Mouse (Mus musculus) lung, embryonic 14.5 days (tissue): ENCODE results near the gene Cldn17. TPM values are rescaled to one million over a fixed set of nuclear protein-coding genes. Genes with fewer than 3 reads are reported as not detected.
A peak's percentile ranks its signal among the peaks of the same experiment; 100 is the strongest.

Experiments used
- ATAC-seq: fragments of 200-750 bp; cut with Nextera tagmentation; 2 replicates; pipeline ENCODE4 v1.8.0; 2017; ENCODE audit warnings: mild to moderate bottlenecking, moderate TSS enrichment, moderate library complexity; ENCODE audit not compliant: insufficient read depth
- DNase-seq: peaks from one replicate; pipeline ENCODE4 v3.0.0-alpha.2; 2015
- H3K27ac ChIP-seq: fragments of 300-500 bp; sonication (generic); 2 replicates; pipeline ENCODE4 v1.5.1; 2014; ENCODE audit warnings: low read depth, mild to moderate bottlenecking, moderate library complexity
- H3K27me3 ChIP-seq: fragments of 300-500 bp; sonication (generic); 2 replicates; pipeline ENCODE4 v1.6.1; 2014; ENCODE audit warnings: low read length, control low read depth; ENCODE audit not compliant: insufficient read depth
- H3K36me3 ChIP-seq: fragments of 300-500 bp; sonication (generic); 2 replicates; pipeline ENCODE4 v1.6.1; 2014; ENCODE audit warnings: control low read depth; ENCODE audit not compliant: insufficient read depth
- H3K4me1 ChIP-seq: fragments of 300-500 bp; sonication (generic); 2 replicates; pipeline ENCODE4 v1.6.1; 2014; ENCODE audit warnings: antibody characterized with exemption, control low read depth; ENCODE audit not compliant: insufficient read depth
- H3K4me2 ChIP-seq: fragments of 300-500 bp; sonication (generic); 2 replicates; pipeline ENCODE4 v1.6.1; 2014; ENCODE audit warnings: mild to moderate bottlenecking
- H3K4me3 ChIP-seq: fragments of 300-500 bp; sonication (generic); 2 replicates; pipeline ENCODE4 v1.5.1; 2014; ENCODE audit warnings: low read depth, low read length
- H3K9ac ChIP-seq: fragments of 300-500 bp; sonication (generic); 2 replicates; pipeline ENCODE4 v1.6.1; 2014
- H3K9me3 ChIP-seq: fragments of 300-500 bp; sonication (generic); 2 replicates; pipeline ENCODE4 v1.6.1; 2016; ENCODE audit warnings: low read depth, low read length, control low read depth
- CTCF ChIP-seq: IDR thresholded peaks from 2 replicates; pipeline ENCODE4 v1.5.1; 2016; ENCODE audit warnings: antibody characterized with exemption, low read depth
- WGBS: fragments of 180-500 bp; shearing (Covaris S2); extraction: QIAGEN DNeasy Blood & Tissue Kit; methylation state at CpG from one replicate; pipeline ENCODE4 v1.1.7; 2014; 5-methylcytosine and 5-hydroxymethylcytosine counted together
- polyA plus RNA-seq: library from polyadenylated mRNA; unstranded; fragments of >200 nt; fragmentation: Nextera tagmentation; extraction: Ambion mirVana; gene quantifications from 2 replicates; pipeline ENCODE4 v1.2.1, GENCODE M21; 2014

The Cldn17 gene
- polyA plus RNA-seq, result not detected in 2 replicates

DNA sequence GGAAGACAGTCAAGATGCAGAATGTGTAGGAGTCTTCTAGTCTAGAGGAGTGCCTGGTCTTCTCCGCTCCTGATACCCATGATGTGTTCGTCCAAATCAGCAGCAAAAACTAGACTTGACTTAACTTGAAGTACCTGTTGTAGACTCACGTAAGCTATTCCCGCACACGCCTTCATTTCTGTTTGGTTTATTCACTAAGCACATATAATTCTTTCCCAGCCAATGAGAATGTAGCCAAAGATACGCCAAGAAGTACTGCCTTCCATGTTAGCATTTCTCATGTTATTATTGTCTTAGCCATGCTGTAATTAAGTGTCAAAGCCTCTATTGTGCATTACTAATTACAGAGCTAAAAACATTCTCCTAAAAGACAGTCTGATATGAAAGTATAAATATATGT lies at the start of gene Cldn17:
Gene Cldn17 (minus strand): TSS at position 101 of the 400 bp plus-strand sequence.
- Histone ChIP-seq H3K4me2 (no peak within 1 kb of the TSS), H3K4me3 (no peak within 1 kb of the TSS), H3K27me3 (no peaks in the 10 kb centered on the region), H3K9me3 (no peaks in the 10 kb centered on the region), H3K27ac (no peak within 1 kb of the TSS), H3K36me3 (no peaks in the 10 kb centered on the region), H3K9ac (no peak within 1 kb of the TSS), H3K4me1 (no peaks in the 10 kb centered on the region)
- DNase-seq (no peak), ATAC-seq (no peak)
- WGBS, result 91% methylated on average over 6 of the region's 6 CpGs
- no peak for TF ChIP-seq CTCF

DNA sequence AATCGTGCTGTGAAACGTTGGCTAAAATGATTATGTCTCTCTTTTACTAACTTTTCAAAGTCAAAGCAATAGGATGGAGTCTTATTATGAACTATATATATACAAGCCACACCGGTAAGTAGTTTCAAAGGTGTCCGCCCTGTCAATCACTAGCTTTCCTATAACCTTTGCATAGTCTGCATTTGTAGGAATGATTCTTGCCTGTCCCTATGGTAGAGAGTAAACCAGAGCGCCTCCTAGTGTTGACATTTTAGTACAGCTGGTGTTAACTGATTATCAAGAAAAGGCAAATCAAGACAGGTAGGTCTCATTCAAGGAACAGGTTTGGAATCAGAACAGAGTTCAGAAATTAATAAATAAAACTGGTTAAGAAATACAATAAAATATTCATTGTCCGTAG lies 35.7 kb upstream of the Cldn17 start:
- no peaks in the 10 kb centered on the region for H3K4me1 ChIP-seq
- H3K36me3 ChIP-seq, result no peaks in the 10 kb centered on the region
- peak; percentile 64 for TF ChIP-seq CTCF
- H3K27ac ChIP-seq, result no peak overlapping the region
- H3K27me3 ChIP-seq, result no peaks in the 10 kb centered on the region
- ATAC-seq (no peak), DNase-seq (peak; percentile 73)
- H3K9me3 ChIP-seq, result no peaks in the 10 kb centered on the region
- WGBS, result 49% methylated on average over 6 of the region's 6 CpGs
- no peak overlapping the region for H3K9ac ChIP-seq
- H3K4me2 ChIP-seq, result no peak overlapping the region
- H3K4me3 ChIP-seq, result no peak overlapping the region

DNA sequence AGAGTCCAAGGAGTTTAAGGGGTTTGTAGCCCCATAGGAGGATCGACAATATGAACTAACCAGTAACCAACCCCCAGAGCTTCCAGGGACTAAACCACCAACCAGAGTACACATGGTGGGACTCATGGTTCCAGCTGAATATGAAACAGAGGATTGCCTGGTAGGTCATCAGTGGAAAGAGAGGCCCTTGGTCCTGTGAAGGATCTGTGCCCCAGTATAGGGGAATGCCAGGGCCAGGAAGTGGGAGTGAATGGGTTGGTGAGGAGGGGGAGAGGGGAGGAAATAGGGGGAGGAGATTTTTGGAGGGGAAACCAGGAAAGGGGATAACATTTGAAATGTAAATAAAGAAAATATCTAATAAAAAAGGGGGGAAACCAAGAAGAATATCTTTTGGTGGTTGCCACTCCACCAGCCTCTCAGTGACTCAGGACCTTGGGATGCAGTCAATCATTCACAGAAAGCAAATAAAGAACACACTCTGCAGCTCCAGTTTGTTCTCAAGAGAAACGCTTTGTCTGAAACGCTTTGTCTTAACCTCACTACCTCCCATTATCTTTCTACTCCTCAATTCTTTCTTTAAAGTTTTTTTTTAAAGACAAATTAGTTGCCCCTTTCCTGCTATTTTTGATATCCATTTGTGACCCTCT lies 33.2 kb upstream of the Cldn17 start:
- WGBS, result 51% methylated on average over 3 of the region's 3 CpGs
- Histone ChIP-seq H3K27me3 (no peaks in the 10 kb centered on the region), H3K36me3 (no peaks in the 10 kb centered on the region), H3K4me1 (no peaks in the 10 kb centered on the region), H3K9ac (no peak overlapping the region), H3K9me3 (no peaks in the 10 kb centered on the region), H3K4me2 (no peak overlapping the region), H3K27ac (no peak overlapping the region), H3K4me3 (no peak overlapping the region)
- DNase-seq, result peak; percentile 38
- TF ChIP-seq CTCF, result no peak
- peak; percentile 66 for ATAC-seq

DNA sequence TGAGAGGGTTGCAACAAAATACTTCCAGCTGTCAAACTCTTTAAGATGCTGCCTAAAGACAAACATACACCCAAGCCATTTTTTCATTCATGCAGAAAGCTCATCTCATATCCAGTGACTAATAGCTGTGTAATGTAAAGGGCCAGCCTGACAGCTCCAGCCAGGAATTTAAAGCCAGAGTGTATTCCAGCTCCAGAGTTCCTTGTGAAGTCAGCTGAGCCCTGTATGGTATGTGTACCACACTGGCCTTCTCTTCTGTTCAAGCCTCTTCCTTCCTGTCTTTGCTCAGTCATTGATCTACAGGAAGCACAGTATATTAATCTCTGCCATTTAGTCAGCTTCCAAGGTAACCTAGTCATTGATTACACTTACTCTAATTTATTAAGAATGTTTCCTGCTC lies 4.6 kb upstream of the Cldn17 start:
- Histone ChIP-seq H3K9ac (no peak overlapping the region), H3K27me3 (no peaks in the 10 kb centered on the region), H3K4me2 (no peak overlapping the region), H3K4me1 (no peaks in the 10 kb centered on the region), H3K9me3 (no peaks in the 10 kb centered on the region), H3K36me3 (no peaks in the 10 kb centered on the region), H3K27ac (no peak overlapping the region), H3K4me3 (no peak overlapping the region)
- peak; percentile 38 for DNase-seq
- no peak for TF ChIP-seq CTCF
- peak; percentile 75; the same call in 1 of the 2 replicates for ATAC-seq

DNA sequence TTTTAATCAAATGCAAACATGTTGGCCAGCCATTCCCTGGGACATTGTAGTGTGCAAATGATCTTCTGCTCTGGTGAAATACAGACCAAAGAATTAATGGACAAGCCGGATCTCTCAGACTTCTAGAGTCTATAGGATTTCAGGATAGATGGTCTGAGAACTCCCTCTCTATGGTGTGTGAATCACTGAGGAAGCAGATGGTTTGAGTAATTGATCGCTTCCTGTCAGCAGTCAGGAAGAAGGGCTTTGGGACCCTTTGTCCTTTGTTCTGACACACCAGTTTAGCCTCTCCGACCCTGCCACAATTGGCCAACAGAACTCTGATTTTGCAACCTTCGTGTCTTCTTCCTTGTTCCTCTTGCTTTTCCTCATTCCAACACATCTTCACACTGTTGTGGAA lies 1.4 kb upstream of the Cldn17 start:
- ATAC-seq (peak; percentile 69; the same call in 1 of the 2 replicates), DNase-seq (peak; percentile 47)
- TF ChIP-seq CTCF, result no peak
- Histone ChIP-seq H3K36me3 (no peaks in the 10 kb centered on the region), H3K9me3 (no peaks in the 10 kb centered on the region), H3K27me3 (no peaks in the 10 kb centered on the region), H3K4me1 (no peaks in the 10 kb centered on the region), H3K9ac (no peak overlapping the region), H3K27ac (no peak overlapping the region), H3K4me3 (no peak overlapping the region), H3K4me2 (no peak overlapping the region)
- WGBS, result 56% methylated on average over 4 of the region's 4 CpGs

DNA sequence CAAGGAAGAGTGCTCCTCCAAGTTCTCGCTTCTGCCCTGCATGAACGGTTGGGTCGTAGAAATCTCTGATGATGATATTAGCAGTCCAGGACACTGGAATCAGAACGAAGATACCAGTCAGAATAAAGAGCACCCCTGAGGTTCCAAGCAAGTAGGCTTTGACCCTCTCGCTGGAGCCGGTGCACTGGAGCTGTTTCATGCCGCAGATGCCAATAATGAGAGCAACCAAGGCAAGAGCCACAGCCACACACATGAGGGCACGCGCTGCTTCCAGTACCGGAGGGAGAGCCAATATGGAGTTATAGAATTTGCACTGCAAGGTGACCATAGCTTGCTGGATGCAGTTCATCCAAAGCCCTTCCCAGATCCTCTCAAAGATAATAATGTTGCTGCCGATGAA lies 440 bp downstream of the Cldn17 start:
- Histone ChIP-seq H3K4me3 (no peak overlapping the region), H3K9ac (no peak overlapping the region), H3K4me1 (no peaks in the 10 kb centered on the region), H3K27ac (no peak overlapping the region), H3K36me3 (no peaks in the 10 kb centered on the region), H3K27me3 (no peaks in the 10 kb centered on the region), H3K4me2 (no peak overlapping the region), H3K9me3 (no peaks in the 10 kb centered on the region)
- TF ChIP-seq CTCF, result no peak
- DNase-seq (no peak), ATAC-seq (no peak)
- WGBS, result 93% methylated on average over 11 of the region's 11 CpGs

DNA sequence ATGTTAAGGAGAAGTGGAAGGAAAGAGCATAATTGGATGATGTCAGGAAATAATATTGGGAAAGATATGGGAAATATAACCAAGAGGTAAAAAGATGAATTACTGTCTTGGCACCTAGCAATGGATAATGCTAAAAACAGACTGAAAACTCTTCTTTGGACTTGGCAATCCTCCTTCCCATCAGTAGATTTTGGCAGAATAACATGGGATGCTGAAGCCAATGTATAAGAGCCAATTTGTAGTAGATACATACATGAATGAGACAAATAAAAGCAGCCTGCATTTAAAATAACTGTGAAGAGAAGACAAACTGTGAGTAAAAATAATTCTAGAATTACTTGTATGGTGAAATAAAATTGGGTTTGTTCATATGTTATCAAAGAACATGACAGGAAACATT lies 18.7 kb downstream of the Cldn17 start:
- Histone ChIP-seq H3K4me2 (no peak overlapping the region), H3K27ac (no peak overlapping the region), H3K36me3 (no peaks in the 10 kb centered on the region), H3K9me3 (no peaks in the 10 kb centered on the region), H3K9ac (no peak overlapping the region), H3K4me3 (no peak overlapping the region), H3K4me1 (no peaks in the 10 kb centered on the region), H3K27me3 (no peaks in the 10 kb centered on the region)
- TF ChIP-seq CTCF, result no peak
- ATAC-seq (no peak), DNase-seq (no peak)
